ENCODE assay signal across 8 mouse cellular contexts in the genomic region with DNA sequence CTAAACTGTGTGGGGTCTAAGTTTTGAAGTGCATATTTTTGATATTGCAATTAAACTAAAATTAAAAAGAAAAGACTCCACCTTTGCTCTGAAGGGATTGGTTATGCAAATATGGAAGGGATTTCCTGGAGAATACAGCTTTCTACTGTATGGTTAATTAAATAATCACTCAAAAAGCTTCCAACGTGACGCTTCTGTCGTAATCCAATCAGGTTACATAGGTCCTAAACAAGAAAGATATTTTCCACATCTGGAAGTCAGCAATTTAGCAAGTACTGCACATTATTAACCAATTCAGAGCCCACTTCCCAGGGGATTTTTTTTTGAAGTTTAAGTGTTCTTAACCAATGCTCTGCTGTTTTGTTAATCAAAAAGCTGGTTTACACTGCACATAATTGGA. TPM values are rescaled to one million over a fixed set of nuclear protein-coding genes. Genes with fewer than 3 reads are reported as not detected.
DNase-seq lines count a peak whose midpoint lies in the region; ATAC-seq and TF ChIP-seq lines count a peak whose summit lies in the region.

No protein-coding gene starts in this region.

- TF ChIP-seq EP300 in liver, postnatal 0 days (IDR thresholded peaks at IDR 0.05; ENCODE audit: low read depth): no peak

- WGBS in heart, embryonic 13.5 days: 70% methylated on average over 3 of the region's 3 CpGs
- WGBS in forebrain, embryonic 12.5 days: 16% methylated on average over 3 of the region's 3 CpGs
- 39% methylated on average over 3 of the region's 3 CpGs for WGBS in liver, postnatal 0 days (ENCODE audit: insufficient replicate concordance)

- H3K4me1 ChIP-seq in heart, embryonic 13.5 days: peaks cover 24% of the 10 kb centered on the region
- H3K4me1 ChIP-seq in forebrain, embryonic 12.5 days: peaks cover 31% of the 10 kb centered on the region
- H3K4me1 ChIP-seq in liver, postnatal 0 days (ENCODE audit: insufficient read depth): peaks cover 10% of the 10 kb centered on the region; the same call in 1 of the 2 replicates

- no peak overlapping the region for H3K4me3 ChIP-seq in heart, embryonic 13.5 days
- H3K4me3 ChIP-seq in forebrain, embryonic 12.5 days (replicated peaks): no peak overlapping the region
- no peak overlapping the region for H3K4me3 ChIP-seq in liver, postnatal 0 days (ENCODE audit: low read depth, low read length)

- no peak overlapping the region for H3K9ac ChIP-seq in heart, embryonic 13.5 days
- H3K9ac ChIP-seq in forebrain, embryonic 12.5 days: no peak overlapping the region
- no peak overlapping the region for H3K9ac ChIP-seq in liver, postnatal 0 days (replicated peaks)

- no peak for ATAC-seq in heart, embryonic 13.5 days (ENCODE audit: extremely low read depth, insufficient number of reproducible peaks, low FRiP score, low TSS enrichment)
- ATAC-seq in forebrain, embryonic 12.5 days (ENCODE audit: low FRiP score): no peak
- ATAC-seq in liver, postnatal 0 days: no peak
- ATAC-seq in activated CD4-positive, CD25-positive, alpha-beta regulatory T cell, adult 4 months: no peak

- H3K27me3 ChIP-seq in heart, embryonic 13.5 days (replicated peaks): no peaks in the 10 kb centered on the region
- H3K27me3 ChIP-seq in forebrain, embryonic 12.5 days: no peaks in the 10 kb centered on the region
- peaks cover 16% of the 10 kb centered on the region; the same call in 1 of the 2 replicates for H3K27me3 ChIP-seq in liver, postnatal 0 days (ENCODE audit: insufficient read depth, low read length)

- peak overlapping the region; percentile 81 for H3K4me2 ChIP-seq in heart, embryonic 13.5 days
- peak overlapping the region; percentile 69 for H3K4me2 ChIP-seq in forebrain, embryonic 12.5 days
- H3K4me2 ChIP-seq in liver, postnatal 0 days (ENCODE audit: low read depth, low read length): peak overlapping the region; percentile 73

- DNase-seq in heart, postnatal 14 days: no peak
- peak; percentile 91 for DNase-seq in 416B (ENCODE audit: low read depth)
- DNase-seq in liver, postnatal 0 days: no peak
- DNase-seq in spleen, adult 18-20 months: no peak
- DNase-seq in natural killer cell, adult 2 months (ENCODE audit: low spot score in 2 of 2): no peak

- TF ChIP-seq CTCF in liver, postnatal 0 days (IDR thresholded peaks at IDR 0.05; ENCODE audit: low read depth): no peak

- intact Hi-C loops in heart, postnatal 14 days (cut with DNase I): loop anchor here (5.0 to 10.0 kb wide), 5 partner anchors 301 to 1328 kb away; no protein-coding TSS in a partner anchor

- no peaks in the 10 kb centered on the region for H3K36me3 ChIP-seq in heart, embryonic 13.5 days
- no peaks in the 10 kb centered on the region for H3K36me3 ChIP-seq in forebrain, embryonic 12.5 days (replicated peaks)
- no peaks in the 10 kb centered on the region for H3K36me3 ChIP-seq in liver, postnatal 0 days (replicated peaks; ENCODE audit: insufficient read depth, low read length)

- peak overlapping the region; percentile 98; the same call in 1 of the 2 replicates for H3K27ac ChIP-seq in heart, embryonic 13.5 days (replicated peaks)
- no peak overlapping the region for H3K27ac ChIP-seq in forebrain, embryonic 12.5 days
- no peak overlapping the region for H3K27ac ChIP-seq in liver, postnatal 0 days (ENCODE audit: low read depth)

- no peaks in the 10 kb centered on the region for H3K9me3 ChIP-seq in heart, embryonic 13.5 days
- no peaks in the 10 kb centered on the region for H3K9me3 ChIP-seq in forebrain, embryonic 12.5 days
- no peaks in the 10 kb centered on the region for H3K9me3 ChIP-seq in liver, postnatal 0 days (ENCODE audit: low read length)

RNA-seq across cellular contexts. Expression of gene Zeb2, which starts 3.3 kb away (rescaled TPM):
- polyA plus RNA-seq in heart, embryonic 13.5 days (2015; fragmentation: Nextera tagmentation; extraction: Ambion mirVana): 21.8 and 22.4 TPM in 2 replicates
- total RNA-seq in heart, postnatal 14 days (2021): 10 to 100 TPM; 51.3 to 58.5 TPM
- 63.3 and 74.3 TPM in 2 replicates for polyA plus RNA-seq in forebrain, embryonic 12.5 days (2016; fragmentation: Nextera tagmentation; extraction: Ambion mirVana)
- polyA plus RNA-seq in liver, postnatal 0 days (2015; fragmentation: Nextera tagmentation; extraction: Ambion mirVana): 8.1 and 8.8 TPM in 2 replicates
- polyA plus RNA-seq in activated CD4-positive, CD25-positive, alpha-beta regulatory T cell, adult 4 months (2017; shearing (Covaris generic)): under 1 TPM; 0.71 to 0.83 TPM
